Mouse (Mus musculus): ENCODE data around the gene Gm21083.
"Not testable (repeated sequence)": the region's sequence is repeated elsewhere in the genome, so short reads cannot be mapped to it uniquely, and the experiment has no call there.

The Gm21083 gene

DNA sequence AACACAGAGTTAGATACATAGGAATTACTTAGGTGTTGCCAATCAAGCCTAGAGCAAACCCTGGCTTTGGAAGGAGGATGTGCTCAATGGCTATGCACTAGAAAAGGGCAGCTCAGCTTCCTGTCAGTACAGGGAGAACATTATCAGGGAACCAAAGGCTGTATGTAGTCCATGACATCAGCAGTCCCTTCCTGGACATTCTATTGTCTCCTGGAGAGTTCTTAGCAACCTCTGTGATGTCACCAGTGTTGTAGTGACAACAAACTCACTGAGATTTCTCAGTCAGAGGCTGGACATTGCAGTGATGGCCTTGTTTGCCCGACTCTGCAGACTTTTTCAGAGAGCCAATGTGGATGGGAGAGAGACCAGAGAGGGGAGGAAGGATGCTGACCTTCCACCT is at the start of gene Gm21083:
Gm21083 (plus strand) TSS at position 301 of the 400 bp plus-strand sequence.
- DNase-seq (ENCODE audit: low read depth, low spot score): not testable (repeated sequence)

DNA sequence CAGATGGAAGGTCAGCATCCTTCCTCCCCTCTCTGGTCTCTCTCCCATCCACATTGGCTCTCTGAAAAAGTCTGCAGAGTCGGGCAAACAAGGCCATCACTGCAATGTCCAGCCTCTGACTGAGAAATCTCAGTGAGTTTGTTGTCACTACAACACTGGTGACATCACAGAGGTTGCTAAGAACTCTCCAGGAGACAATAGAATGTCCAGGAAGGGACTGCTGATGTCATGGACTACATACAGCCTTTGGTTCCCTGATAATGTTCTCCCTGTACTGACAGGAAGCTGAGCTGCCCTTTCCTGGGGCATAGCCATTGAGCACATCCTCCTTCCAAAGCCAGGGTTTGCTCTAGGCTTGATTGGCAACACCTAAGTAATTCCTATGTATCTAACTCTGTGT is 48.0 kb upstream of the Gm21083 start, which contains the start of gene Gm21190:
Gm21190 (minus strand) TSS at position 101 of the 400 bp plus-strand sequence.
- not testable (repeated sequence) for DNase-seq (ENCODE audit: low read depth, low spot score)

DNA sequence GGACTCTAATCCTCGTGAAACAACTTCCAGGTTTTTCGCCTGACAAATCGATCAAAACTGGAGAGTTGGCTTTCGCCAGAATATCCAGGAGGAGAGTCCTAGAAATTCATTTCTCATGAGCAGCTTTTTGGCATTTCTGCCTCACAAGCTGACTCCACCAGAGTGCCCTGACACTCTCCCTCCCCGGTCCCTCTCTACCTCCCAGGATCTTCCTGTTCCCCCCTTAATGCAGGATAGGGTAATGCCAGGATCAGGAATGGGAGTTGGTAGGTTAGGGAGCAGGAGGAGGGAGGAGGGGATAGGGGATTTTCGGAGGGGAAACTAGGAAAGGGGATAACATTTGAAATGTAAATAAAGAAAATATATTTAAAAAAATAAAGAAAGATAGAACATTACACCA is 28.5 kb upstream of the Gm21083 start:
- not testable (repeated sequence) for DNase-seq (ENCODE audit: low read depth, low spot score)

DNA sequence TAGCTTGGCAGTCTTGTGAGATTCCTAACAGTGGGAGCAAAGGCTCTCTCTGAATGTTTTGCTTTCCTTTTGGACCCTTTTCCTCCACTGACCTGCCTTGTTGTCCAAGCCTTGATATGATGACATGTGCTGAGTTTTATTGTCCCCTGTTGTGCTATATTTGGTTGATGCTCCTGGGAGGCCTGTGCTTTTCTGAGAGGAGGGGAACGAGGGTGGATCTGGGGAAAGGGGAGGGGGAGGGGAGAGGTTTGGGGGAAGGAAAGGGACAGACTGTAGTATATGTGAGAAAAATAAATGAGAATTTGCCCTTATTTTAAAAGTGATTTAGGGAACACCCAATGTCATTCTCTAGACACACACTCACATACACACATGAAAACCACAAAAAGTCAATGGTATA is 28.0 kb upstream of the Gm21083 start:
- not testable (repeated sequence) for DNase-seq (ENCODE audit: low read depth, low spot score)

DNA sequence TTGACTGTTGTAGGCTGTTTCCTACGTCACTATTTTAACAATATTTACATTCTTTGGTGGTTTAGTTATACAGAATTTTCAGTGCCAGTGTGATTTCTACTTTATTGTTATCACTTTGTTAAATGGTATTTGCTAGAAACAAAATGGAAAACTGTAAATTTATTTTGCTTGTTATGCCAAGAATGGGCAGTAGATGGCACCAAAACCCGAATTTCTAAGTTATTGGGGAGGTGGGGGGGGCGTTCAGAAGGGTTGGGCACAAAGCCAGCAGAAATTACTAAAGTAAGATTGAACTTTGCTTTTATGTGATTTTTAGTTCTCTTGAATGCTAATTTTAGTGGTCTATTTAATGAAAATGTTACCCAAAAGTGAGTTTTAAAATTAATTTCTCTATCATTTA is 27.5 kb upstream of the Gm21083 start:
- not testable (repeated sequence) for DNase-seq (ENCODE audit: low read depth, low spot score)

DNA sequence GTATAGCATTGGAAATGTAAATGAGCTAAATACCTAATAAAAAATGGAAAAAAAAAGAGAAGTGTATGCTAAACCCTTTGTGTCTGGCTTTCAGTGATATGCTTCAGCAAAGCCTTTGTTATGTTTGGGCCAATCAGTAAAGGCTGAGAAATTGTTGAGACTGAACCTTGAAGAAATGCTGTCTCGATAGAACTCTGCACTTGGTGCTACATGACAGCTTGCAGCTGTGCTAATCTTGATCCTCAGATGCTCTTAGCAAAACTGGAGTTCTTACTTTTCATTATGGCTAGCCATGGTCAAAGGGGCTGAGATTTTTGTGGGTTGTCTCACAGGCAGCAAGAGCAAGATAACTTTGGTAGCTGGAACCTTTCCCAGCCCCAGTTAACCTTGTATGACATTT is 18.5 kb upstream of the Gm21083 start:
- DNase-seq (ENCODE audit: low read depth, low spot score): not testable (repeated sequence)

DNA sequence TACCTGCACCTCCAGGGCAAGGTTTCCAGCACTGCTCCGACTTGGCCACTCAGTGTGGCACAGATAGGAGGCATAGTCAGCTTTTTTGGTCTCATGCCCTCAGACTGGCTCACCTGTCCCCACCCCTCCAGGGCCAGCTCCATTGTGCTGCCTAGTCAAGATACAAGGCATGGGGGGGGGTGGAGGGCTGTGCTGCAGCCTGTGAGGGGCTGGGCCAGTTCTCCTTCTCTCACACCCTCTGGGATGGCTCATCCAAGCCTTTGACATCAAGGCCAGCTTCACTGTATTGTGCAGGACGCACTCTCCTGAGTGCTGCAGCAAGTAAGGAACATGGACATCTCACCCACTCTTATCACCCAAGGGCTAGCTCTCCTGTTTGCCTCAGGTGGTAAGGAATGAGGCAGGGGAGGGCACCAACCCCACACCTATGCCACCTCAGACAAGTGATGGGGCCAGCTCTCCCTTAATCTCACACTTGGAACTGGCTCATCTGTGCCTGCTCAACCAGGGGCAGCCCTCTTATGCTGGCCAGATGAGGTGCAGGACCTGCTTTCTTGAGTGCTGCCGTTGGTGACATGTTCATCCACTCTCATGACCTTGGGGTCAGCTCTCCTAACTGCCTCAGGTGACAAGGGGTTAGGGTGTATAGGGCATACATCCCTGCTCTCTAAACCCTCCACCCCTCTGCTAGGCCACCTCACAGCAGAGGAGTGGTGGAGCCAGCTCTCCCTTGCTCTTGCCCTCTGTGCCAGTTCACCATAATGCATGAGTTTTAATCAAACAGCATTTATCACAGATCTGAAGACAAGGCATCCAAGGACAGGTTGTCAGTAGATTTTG is 15.5 kb upstream of the Gm21083 start:
- DNase-seq (ENCODE audit: low read depth, low spot score): not testable (repeated sequence)

DNA sequence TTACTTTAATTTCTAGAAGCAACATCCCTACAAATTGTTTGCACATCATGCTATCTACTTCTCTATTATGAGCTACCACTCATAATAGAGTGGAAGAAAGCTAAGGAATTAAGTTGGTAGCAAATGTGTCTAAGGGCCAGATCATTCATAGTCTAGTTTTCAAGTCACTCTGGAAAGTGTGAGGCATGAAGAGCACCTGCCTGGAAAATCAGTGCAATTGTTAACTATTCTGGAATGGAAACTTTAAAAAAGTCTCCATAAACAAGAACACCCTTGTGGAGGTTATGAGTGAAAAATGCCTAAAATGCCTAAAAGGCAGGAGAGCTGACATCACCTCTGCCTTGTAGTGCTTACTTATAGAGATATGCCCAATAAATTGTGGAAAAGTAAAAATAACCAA is 3.4 kb upstream of the Gm21083 start:
- not testable (repeated sequence) for DNase-seq (ENCODE audit: low read depth, low spot score)

DNA sequence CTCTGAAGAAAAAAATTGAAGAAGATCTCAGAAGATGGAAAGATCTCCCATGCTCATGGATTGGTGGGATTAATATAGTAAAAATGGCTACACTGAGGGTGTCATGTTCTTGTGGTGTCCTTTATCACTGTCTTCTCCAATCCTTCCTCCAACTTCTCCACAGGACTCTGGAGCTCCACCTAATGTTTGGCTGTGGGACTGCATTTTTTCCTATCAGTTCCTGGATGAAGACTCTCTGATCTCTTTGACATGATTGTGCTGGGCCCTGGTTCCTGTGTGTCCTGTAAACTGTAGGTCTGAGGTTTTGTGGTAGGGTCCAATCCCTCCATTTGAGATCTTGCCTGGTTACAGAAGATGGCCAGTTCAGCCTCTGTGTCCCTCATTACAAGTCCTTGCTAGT is 9.2 kb downstream of the Gm21083 start:
- not testable (repeated sequence) for DNase-seq (ENCODE audit: low read depth, low spot score)

DNA sequence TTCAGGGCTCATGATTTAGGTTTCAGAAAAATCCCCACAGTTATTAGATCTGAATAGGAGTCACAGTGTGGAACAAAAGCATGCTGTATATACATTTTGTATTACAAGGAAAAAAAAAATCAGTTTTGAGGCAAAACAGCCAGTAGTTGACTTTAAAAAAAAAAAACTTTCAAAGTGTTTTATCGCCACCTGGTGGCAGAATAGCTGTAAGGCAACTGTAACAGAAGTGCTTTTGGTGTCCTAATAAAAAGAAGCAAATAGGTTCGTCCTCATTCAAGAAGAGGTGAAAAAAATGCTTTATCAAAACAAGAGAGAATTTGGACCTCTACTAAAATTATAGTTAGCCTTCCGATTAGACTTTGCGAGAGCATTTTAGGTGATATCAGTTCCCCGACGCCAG is 11.2 kb downstream of the Gm21083 start:
- peak; percentile 9 for DNase-seq (ENCODE audit: low read depth, low spot score)

DNA sequence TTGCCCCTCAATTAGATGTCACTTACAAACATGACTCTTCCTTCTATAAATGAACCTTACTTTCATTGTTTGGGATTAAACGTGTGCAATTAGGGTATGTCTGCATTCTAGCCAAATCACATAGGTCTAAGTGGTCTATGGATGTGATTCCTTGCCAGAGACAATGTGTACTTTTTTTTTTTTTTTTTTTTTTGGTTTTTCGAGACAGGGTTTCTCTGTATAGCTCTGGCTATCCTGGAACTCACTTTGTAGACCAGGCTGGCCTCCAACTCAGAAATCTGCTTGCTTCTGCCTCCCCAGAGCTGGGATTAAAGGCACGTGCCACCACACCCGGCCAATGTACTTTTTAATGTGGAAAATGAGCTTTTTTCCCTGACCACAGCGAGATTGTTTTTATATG is 13.5 kb downstream of the Gm21083 start:
- not testable (repeated sequence) for DNase-seq (ENCODE audit: low read depth, low spot score)

DNA sequence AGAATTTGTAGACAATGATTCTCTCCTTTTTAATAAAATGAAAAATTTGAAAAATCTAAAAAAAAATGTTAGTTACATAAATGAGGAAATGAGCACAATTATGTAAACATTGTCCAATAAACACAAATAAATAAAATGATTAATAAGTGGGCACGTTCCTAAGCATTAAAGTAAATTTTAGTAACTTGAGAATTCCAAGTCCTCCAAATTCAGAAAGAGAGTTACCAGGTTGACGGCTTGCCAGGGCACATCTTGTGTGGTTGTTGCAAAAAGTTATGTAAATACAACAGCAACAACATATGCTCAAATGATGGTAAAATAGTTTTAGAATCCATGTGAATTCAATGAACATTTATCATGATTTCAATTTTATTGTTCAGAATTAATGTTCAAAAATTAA is 14.4 kb downstream of the Gm21083 start:
- not testable (repeated sequence) for DNase-seq (ENCODE audit: low read depth, low spot score)

DNA sequence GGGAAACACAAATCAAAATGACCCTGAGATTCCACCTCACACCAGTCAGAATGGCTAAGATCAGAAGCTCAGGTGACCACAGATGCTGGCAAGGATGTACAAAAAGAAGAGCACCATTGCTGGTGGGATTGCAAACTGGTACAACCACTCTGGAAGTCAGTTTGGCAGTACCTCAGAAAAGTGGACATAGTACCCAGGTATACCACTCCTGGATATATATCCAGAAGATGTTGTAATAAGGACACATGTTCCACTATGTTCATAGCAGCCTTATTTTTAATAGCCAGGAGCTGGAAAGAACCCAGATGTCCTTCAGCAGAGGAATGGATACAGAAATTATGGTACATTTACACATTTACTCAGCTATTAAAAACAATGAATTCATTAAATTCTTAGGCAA is 21.7 kb downstream of the Gm21083 start:
- DNase-seq (ENCODE audit: low read depth, low spot score): not testable (repeated sequence)

DNA sequence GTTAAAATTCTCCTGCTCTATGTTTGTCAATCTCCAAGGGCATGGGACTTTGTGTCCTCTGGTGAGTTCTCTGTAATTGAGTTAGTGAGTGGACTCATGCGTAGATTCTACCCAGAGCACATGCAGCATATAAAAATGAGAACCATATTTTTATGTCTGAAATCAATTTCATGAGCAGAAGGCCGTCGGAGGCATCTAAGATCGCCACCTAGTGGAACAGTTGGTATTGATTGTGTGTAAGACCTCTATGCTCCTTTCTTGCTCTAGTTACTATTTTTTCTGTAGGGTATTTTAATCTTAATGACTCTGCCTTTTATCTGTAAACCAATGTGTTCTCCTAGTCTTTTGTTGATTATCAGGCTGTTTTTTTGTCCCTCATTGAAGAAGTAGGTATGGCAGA is 23.2 kb downstream of the Gm21083 start:
- not testable (repeated sequence) for DNase-seq (ENCODE audit: low read depth, low spot score)

DNA sequence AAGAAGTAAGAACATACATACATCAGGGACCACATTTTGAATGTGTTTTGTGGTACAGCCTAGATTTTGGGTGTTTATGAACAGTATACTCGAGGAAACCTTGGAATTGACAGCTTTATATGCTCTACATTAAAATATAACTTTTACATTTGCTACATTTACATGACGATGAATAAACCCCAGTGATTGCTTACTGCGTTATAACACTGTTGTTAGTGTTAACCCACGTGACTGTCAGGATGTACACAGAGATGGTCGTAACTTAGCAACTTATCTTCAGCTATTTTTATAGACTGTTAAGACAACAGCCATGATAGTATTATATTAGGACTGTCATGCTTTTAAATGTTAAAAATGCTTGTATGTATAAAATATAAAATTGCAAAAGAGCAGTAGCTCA is 24.3 kb downstream of the Gm21083 start:
- DNase-seq (ENCODE audit: low read depth, low spot score): not testable (repeated sequence)

DNA sequence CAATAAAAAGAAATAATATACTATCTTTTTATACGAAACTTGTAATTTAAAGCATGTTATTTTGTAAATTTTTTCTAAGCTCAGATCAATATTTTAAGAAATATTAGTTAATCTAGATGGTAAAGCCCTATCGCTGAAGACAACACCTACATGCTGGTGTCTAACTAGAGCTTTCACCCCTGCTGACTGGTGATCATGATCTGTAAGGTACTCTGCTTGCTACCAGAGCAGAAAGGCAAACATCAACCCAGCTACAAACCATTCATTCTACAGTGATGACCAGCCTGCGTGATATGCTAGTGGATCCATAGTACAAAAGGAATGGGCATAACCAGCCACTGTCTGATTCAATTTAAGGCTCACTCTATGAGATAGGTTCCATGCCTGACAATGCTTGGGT is 24.8 kb downstream of the Gm21083 start:
- DNase-seq (ENCODE audit: low read depth, low spot score): not testable (repeated sequence)

DNA sequence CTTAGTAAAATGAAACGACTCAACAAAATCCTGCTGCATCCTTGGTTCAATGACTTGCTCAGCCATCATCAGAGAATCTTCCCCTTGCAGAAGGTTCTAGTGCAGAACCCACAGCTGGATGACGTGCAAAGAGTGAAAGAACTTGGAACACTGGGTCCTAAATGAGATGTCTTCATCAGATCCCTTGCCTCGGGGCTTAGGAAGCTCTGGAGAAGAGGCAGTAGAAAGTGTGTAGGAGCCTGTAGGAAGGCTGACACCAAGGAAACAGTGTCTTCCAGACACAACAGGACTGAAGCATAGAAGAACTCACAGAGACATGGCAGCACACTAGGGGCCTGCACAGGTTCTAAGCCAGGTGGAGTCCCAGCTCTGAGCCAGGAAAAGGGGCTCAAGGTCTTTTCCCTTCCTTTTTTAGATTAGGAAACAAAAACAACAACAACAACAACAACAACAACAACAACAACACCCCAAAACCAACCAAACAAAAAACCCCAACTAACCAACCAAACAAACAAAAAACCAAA is 25.4 kb downstream of the Gm21083 start:
- DNase-seq (ENCODE audit: low read depth, low spot score): not testable (repeated sequence)

DNA sequence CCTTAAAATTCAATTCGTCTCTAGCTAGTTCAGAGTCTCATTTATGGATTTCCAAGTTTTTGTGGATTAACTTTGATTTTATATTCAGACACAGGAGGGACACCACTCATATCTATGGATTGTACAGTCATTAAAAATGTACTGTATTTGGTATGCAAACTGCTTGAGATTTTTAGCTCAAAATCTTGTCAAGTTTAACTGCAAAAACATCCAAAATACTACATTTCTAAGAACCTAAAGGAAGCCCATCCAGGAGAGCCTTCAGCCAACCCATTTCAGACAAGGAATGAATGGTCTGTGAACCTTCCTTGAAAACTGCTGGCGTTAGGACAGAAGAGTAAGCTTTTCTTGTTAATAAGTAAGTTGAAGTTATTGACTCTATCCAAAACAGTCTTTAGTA is 25.9 kb downstream of the Gm21083 start:
- not testable (repeated sequence) for DNase-seq (ENCODE audit: low read depth, low spot score)

DNA sequence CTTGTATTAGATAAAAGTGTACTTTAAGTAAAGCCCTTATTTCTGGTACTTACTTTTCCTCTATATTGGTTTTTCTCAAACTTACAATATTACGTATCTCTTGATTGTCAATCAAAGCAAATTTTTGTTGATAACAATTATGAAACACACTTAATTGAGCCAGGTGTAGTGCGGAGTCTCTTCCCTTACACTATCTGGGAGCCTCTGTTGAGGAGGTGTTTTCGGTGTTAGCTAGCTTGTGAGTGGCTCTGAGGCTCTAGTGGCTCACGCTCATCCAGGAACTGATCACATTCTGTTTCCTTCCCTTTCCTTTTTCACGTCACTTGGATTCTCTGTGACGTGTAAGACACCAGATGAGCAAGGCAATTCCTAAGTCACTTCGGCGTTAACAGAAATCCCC is 26.5 kb downstream of the Gm21083 start:
- DNase-seq (ENCODE audit: low read depth, low spot score): not testable (repeated sequence)

DNA sequence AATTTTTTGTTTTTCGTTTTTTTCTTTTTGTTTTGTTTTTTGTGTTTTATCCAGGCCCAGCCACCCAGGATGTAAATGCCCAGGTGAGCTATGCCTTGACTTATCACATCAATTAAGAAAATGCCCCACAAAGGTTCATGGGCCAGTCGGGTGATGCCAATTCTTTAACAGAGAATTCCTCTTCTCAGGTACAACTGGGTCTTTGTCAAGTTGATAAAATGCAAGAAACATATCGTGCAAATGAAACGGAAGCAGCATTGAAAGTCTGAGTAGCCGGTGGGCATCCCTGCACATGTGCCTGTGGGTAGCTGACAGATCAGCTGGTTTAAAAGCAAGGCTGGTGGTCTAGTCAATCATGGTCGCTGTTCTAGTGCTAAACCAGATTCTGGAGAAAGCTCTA is 29.5 kb downstream of the Gm21083 start:
- DNase-seq (ENCODE audit: low read depth, low spot score): not testable (repeated sequence)

DNA sequence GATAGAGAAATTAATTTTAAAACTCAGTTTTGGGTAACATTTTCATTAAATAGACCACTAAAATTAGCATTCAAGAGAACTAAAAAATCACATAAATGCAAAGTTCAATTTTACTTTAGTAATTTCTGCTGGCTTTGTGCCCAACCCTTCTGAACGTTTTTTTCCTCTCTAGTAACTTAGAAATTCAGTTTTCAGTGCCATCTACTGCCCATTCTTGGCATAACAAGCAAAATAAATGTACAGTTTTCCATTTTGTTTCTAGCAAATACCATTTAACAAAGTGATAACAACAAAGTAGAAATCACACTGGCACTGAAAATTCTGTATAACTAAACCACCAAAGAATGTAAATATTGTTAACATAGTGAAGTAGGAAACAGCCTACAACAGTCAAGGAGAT is 33.6 kb downstream of the Gm21083 start:
- DNase-seq (ENCODE audit: low read depth, low spot score): peak; percentile 6

DNA sequence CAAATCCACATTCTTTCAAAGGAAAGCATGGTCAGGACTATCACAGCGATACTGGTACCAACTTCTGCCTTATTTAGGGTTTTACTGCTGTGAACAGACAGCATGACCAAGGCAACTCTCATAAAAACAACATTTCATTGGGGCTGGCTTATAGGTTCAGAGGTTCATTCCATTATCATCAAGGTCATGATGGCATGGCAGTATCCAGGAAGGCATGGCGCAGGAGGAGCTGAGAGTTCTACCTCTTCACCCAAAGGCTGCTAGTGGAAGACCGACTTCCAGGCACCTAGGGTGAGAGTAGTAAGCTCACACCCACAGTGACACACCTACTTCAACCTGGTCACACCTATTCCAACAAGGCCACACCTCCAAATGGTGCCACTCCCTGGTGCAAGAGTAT is 39.1 kb downstream of the Gm21083 start:
- DNase-seq (ENCODE audit: low read depth, low spot score): not testable (repeated sequence)

DNA sequence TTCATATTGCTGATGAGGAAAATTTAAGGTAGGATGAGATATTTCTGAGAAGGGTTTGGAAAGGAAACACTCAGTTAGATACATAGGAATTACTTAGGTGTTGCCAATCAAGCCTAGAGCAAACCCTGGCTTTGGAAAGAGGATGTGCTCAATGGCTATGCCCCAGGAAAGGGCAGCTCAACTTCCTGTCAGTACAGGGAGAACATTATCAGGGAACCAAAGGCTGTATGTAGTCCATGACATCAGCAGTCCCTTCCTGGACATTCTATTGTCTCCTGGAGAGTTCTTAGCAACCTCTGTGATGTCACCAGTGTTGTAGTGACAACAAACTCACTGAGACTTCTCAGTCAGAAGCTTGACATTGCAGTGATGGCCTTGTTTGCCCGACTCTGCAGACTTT is 41.6 kb downstream of the Gm21083 start, which contains the start of gene Speer4d:
Speer4d (plus strand) TSS at position 301 of the 400 bp plus-strand sequence.
- DNase-seq (ENCODE audit: low read depth, low spot score): not testable (repeated sequence)

Data from telencephalon, adult 2 months (tissue).